Mouse (Mus musculus): ENCODE results near the gene Tmeff2. TPM values are rescaled to one million over a fixed set of nuclear protein-coding genes. Genes with fewer than 3 reads are reported as not detected.

The Tmeff2 gene
- polyA plus RNA-seq, 1 experiment from 2014 or later, result 7.0 TPM

DNA sequence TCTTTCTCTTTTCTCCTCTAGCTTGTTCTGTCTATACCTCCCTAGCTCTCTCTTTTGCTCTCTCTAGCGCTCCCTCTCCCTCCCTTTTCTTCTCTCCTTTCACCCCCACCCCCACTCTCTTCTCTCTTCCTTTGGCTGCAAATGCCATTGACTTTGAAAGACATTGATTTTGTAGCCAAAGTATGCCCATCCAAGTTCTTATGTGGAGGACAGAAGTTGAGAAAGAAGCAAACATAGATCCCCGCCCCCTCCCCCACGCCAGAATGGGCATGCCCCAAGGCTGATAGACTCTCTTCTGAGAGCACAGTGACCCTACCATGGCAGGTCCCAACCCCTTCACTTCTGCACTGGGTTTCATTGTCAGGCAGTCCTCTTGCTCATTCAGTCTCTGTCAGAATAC is 28.3 kb downstream of the Tmeff2 start:
- H3K27me3 ChIP-seq (ENCODE audit: control insufficient read depth, insufficient read depth, low read length), result peaks cover 22% of the 10 kb centered on the region
- 9% methylated on average over 3 of the region's 3 CpGs for WGBS

DNA sequence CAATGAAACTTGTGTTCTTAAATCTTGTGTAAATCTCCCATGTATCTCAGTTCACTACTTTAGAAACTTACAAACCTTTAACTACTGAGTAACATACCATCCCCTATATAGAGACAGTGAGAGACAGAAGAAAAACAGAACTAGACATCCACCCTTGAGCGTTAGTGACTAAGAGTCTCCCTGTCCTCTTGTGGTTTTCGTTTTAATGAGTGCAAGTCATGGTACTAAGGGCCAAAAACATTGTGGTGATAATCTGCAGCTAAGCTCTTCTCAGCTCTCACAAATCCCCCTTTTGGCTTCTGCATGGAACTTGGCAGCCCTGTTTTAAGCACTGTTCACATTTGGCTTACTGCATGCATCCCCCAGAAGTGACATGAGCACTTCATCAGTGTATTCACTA is 34.6 kb downstream of the Tmeff2 start:
- DNase-seq (ENCODE audit: low spot score, missing footprints) (no peak), ATAC-seq (ENCODE audit: low FRiP score) (no peak)
- no peaks in the 10 kb centered on the region for H3K9me3 ChIP-seq (ENCODE audit: control insufficient read depth, low read length)
- H3K4me3 ChIP-seq (ENCODE audit: low read depth, low read length), result no peak overlapping the region
- no peak overlapping the region for H3K9ac ChIP-seq (ENCODE audit: low read length)
- no peaks in the 10 kb centered on the region for H3K4me1 ChIP-seq (ENCODE audit: control insufficient read depth, insufficient read depth, low read length)
- no peaks in the 10 kb centered on the region for H3K36me3 ChIP-seq (ENCODE audit: control insufficient read depth, insufficient read depth, low read length)
- H3K27ac ChIP-seq (ENCODE audit: low read depth, low read length), result no peak overlapping the region
- H3K4me2 ChIP-seq, result no peak overlapping the region
- H3K27me3 ChIP-seq (ENCODE audit: control insufficient read depth, insufficient read depth, low read length), result no peaks in the 10 kb centered on the region
- 64% methylated on average over 2 of the region's 2 CpGs for WGBS

More for the DNA sequence above, 28.3 kb downstream of the Tmeff2 start:
- Histone ChIP-seq H3K27ac (ENCODE audit: low read depth, low read length) (no peak overlapping the region), H3K9ac (ENCODE audit: low read length) (no peak overlapping the region), H3K4me1 (ENCODE audit: control insufficient read depth, insufficient read depth, low read length) (peaks cover 4% of the 10 kb centered on the region; the same call in 1 of the 2 replicates), H3K9me3 (ENCODE audit: control insufficient read depth, low read length) (no peaks in the 10 kb centered on the region), H3K4me3 (ENCODE audit: low read depth, low read length) (0 out of 2 replicates have a peak overlapping the region, but pooled peaks have one; percentile 7), H3K4me2 (peak overlapping the region; percentile 30), H3K36me3 (ENCODE audit: control insufficient read depth, insufficient read depth, low read length) (no peaks in the 10 kb centered on the region)
- peak; percentile 82 for DNase-seq (ENCODE audit: low spot score, missing footprints)
- no peak for ATAC-seq (ENCODE audit: low FRiP score)

DNA sequence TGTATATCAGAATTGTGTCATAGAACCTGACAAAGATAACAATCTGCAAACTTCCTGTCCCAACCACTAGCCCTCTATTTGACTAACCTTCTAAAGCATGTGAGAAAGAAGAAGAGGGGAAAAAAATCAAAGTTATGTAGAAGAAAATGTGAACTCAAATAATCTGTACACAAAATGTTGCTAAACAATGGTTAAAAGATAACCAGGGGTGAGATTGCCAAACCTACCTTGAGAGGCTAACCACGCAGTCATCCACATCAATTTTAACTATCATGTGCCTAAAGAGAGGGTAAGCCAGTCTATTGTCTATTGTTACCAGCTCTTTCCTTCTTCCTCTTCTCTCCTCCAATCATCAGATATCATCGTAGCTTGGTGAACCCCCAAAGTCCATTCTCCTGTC is 35.0 kb downstream of the Tmeff2 start:
- Histone ChIP-seq H3K4me1 (ENCODE audit: control insufficient read depth, insufficient read depth, low read length) (no peaks in the 10 kb centered on the region), H3K4me2 (no peak overlapping the region), H3K36me3 (ENCODE audit: control insufficient read depth, insufficient read depth, low read length) (no peaks in the 10 kb centered on the region), H3K27me3 (ENCODE audit: control insufficient read depth, insufficient read depth, low read length) (no peaks in the 10 kb centered on the region), H3K4me3 (ENCODE audit: low read depth, low read length) (no peak overlapping the region), H3K9ac (ENCODE audit: low read length) (no peak overlapping the region), H3K27ac (ENCODE audit: low read depth, low read length) (no peak overlapping the region), H3K9me3 (ENCODE audit: control insufficient read depth, low read length) (no peaks in the 10 kb centered on the region)
- ATAC-seq (ENCODE audit: low FRiP score) (no peak), DNase-seq (ENCODE audit: low spot score, missing footprints) (no peak)
- 82% methylated on average over 2 of the region's 2 CpGs for whole genome bisulfite sequencing

DNA sequence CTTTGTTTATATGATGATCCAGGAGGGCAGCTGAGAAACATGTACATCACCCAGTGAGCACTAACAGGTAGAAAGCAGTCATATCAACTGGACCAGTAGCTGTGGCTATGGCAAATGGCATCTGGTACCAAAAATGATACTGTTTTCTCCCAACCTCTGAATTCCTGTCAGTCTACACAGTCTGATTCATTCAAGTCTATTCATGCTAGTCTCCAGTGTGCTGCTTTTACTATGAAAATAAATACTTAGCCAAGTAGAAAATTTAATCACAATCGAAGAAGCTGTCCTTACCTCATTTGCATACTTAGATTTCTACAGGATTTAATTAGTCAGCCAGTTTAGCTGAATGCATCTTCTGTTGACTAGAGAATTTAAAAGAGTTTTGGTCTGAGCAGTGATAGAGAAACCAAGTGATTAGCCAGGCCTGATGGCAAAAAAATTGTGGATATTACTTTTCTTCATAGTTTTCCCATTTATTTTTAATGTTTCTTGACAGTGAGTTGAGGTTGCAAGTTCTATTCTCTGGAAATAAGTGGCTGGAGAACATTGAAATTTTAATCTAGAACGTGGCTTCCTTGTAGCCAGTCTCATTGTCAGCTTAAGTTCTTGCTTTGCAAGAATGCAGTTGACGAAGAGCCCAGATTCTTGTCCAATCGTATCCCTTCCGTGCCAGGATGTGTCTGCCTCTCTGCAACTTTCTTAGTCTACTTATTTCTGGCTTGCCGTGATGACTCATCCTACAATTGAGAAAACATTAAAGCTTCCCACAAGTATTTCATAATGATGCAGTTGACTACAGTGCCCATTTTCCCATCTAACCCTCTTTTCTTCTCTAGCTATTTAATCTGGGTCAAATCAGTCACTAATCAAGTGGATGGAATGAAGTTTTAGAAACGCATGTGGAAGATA is 39.9 kb downstream of the Tmeff2 start:
- 84% methylated on average over 7 of the region's 7 CpGs for WGBS
- ATAC-seq (ENCODE audit: low FRiP score), result no peak

DNA sequence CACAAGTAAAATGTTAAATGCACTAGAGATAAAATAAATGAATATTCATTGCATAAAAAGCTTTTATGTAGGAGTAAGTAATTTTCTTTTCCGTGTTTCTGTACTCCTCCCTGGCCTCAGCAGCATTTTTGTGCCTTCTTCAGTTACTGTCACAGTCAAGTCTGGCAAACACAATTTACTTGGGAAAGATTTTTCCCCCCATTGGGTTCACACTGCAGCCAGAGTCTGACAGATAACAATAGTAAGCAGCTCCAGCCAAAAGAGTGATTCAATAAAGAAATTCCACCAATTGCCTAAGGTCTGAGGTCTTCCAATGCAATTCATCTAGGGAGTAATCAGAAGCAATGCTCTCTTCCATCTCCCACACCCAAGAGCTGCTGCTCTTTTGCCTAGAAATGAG is 48.1 kb downstream of the Tmeff2 start:
- Histone ChIP-seq H3K9me3 (ENCODE audit: control insufficient read depth, low read length) (no peaks in the 10 kb centered on the region), H3K4me3 (ENCODE audit: low read depth, low read length) (no peak overlapping the region), H3K4me2 (no peak overlapping the region), H3K4me1 (ENCODE audit: control insufficient read depth, insufficient read depth, low read length) (no peaks in the 10 kb centered on the region), H3K27ac (ENCODE audit: low read depth, low read length) (no peak overlapping the region), H3K36me3 (ENCODE audit: control insufficient read depth, insufficient read depth, low read length) (no peaks in the 10 kb centered on the region), H3K27me3 (ENCODE audit: control insufficient read depth, insufficient read depth, low read length) (no peaks in the 10 kb centered on the region), H3K9ac (ENCODE audit: low read length) (no peak overlapping the region)
- ATAC-seq (ENCODE audit: low FRiP score), result no peak
- 64% methylated on average over 1 of the region's 1 CpGs for WGBS
- no peak for DNase-seq (ENCODE audit: low spot score, missing footprints)

More for the DNA sequence above, 39.9 kb downstream of the Tmeff2 start:
- no peak overlapping the region for H3K9ac ChIP-seq (ENCODE audit: low read length)
- no peak overlapping the region for H3K27ac ChIP-seq (ENCODE audit: low read depth, low read length)
- H3K4me1 ChIP-seq (ENCODE audit: control insufficient read depth, insufficient read depth, low read length), result no peaks in the 10 kb centered on the region
- H3K4me2 ChIP-seq, result no peak overlapping the region
- H3K4me3 ChIP-seq (ENCODE audit: low read depth, low read length), result no peak overlapping the region
- no peak for DNase-seq (ENCODE audit: low spot score, missing footprints)
- H3K9me3 ChIP-seq (ENCODE audit: control insufficient read depth, low read length), result no peaks in the 10 kb centered on the region
- H3K27me3 ChIP-seq (ENCODE audit: control insufficient read depth, insufficient read depth, low read length), result no peaks in the 10 kb centered on the region
- no peaks in the 10 kb centered on the region for H3K36me3 ChIP-seq (ENCODE audit: control insufficient read depth, insufficient read depth, low read length)

DNA sequence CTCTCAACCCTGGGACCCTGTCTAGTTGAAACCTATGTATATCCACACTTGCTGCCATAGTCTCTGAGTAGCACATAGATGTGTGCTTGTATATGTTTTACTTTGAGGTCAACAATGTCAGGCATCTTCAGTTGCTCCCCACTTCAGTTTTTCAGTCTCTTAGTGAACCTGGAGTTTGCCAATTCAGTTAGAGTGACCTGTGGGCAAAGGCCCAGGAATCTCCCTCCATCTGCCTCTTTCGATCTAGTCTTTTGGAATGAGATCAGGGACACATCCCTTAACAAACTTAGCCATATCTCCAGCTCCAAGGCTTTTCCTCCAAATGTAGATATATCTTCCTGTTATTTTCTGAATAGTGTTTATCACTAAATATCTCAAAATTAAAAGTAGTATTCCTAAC is 58.4 kb downstream of the Tmeff2 start:
- H3K4me2 ChIP-seq, result no peak overlapping the region
- H3K9me3 ChIP-seq (ENCODE audit: control insufficient read depth, low read length), result no peaks in the 10 kb centered on the region
- H3K9ac ChIP-seq (ENCODE audit: low read length), result no peak overlapping the region
- no peak for DNase-seq (ENCODE audit: low spot score, missing footprints)
- no peaks in the 10 kb centered on the region for H3K27me3 ChIP-seq (ENCODE audit: control insufficient read depth, insufficient read depth, low read length)
- no peak for ATAC-seq (ENCODE audit: low FRiP score)
- WGBS, result 95% methylated on average over 1 of the region's 1 CpGs
- H3K27ac ChIP-seq (ENCODE audit: low read depth, low read length), result no peak overlapping the region
- no peaks in the 10 kb centered on the region for H3K4me1 ChIP-seq (ENCODE audit: control insufficient read depth, insufficient read depth, low read length)
- no peaks in the 10 kb centered on the region for H3K36me3 ChIP-seq (ENCODE audit: control insufficient read depth, insufficient read depth, low read length)
- H3K4me3 ChIP-seq (ENCODE audit: low read depth, low read length), result no peak overlapping the region

DNA sequence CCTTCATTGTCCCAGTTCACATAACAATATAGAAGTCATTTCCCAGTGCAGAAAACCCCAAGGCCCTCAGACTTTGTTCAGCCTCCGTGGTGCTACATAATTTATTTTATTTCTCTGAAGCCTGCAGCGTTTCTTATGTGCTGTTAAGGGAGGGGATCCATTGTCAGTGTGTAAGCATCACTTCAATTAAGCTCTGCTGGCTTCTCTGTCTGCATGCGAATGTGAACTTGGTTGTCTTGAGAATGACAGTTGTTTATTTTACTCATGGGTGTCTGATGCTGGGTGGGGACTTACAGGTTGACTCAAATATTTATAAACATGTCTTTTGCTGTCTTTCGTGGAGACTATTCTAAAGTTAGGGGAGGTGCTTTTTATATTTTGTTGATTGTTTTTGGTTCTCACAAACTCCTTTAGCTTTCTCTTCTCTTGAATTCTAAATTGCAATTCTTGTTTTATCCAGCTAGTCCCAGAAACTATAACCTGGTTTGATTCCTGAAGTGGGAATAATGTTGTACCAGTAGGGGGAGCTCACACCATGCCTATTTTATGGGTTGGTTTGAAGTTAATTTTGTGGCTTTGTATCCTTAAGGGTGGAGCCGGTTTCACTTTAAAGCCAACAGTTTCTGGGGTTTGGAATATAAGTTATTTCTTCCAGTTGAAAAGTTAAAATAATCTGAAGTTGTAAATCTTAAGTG is 61.7 kb downstream of the Tmeff2 start:
- ATAC-seq (ENCODE audit: low FRiP score) (0 out of 2 replicates have a peak, but pooled peaks have one; percentile 27), DNase-seq (ENCODE audit: low spot score, missing footprints) (peak; percentile 91)
- Histone ChIP-seq H3K27ac (ENCODE audit: low read depth, low read length) (no peak overlapping the region), H3K9me3 (ENCODE audit: control insufficient read depth, low read length) (no peaks in the 10 kb centered on the region), H3K4me3 (ENCODE audit: low read depth, low read length) (no peak overlapping the region), H3K36me3 (ENCODE audit: control insufficient read depth, insufficient read depth, low read length) (no peaks in the 10 kb centered on the region), H3K9ac (ENCODE audit: low read length) (no peak overlapping the region), H3K4me2 (no peak overlapping the region), H3K4me1 (ENCODE audit: control insufficient read depth, insufficient read depth, low read length) (no peaks in the 10 kb centered on the region), H3K27me3 (ENCODE audit: control insufficient read depth, insufficient read depth, low read length) (no peaks in the 10 kb centered on the region)
- WGBS, result 57% methylated on average over 5 of the region's 5 CpGs

DNA sequence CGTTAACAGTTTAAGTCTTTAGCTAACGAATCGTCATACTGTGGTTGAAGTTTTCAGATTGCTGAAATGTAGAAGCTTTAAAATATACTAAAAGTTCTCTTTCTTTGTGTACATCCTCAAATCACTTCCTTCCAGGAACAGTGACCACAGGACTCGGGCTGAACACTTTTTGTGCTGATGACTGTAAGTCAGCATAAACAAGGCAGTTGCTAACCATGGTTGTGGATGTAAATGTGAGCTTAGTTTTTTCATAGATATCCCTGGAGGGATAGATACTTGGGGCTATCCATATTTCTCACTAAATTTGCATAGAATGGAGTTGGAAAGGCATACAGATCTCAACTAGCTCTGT is 62.2 kb downstream of the Tmeff2 start:
- 68% methylated on average over 4 of the region's 4 CpGs for WGBS
- H3K36me3 ChIP-seq (ENCODE audit: control insufficient read depth, insufficient read depth, low read length), result no peaks in the 10 kb centered on the region

DNA sequence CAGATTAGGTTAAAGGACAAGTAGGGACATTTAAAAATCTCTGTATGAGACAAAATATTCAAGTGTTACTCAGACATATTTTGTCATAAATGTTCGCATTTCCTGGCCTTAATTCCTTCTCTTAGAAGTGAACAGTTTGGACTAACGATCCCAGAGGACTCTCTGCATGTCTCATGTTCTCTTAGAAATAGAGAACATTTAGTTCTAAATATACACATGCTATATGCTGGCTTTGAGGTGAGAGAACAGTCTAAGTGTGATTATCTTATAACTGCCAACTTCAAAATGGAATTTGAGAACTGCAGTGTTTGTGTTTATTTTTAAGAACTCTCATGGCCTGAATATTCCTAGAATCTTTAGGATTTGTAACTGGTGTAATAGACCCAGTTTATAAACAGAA is 69.2 kb downstream of the Tmeff2 start:
- H3K27me3 ChIP-seq (ENCODE audit: control insufficient read depth, insufficient read depth, low read length), result no peaks in the 10 kb centered on the region
- no peak overlapping the region for H3K9ac ChIP-seq (ENCODE audit: low read length)
- no peaks in the 10 kb centered on the region for H3K4me1 ChIP-seq (ENCODE audit: control insufficient read depth, insufficient read depth, low read length)
- no peaks in the 10 kb centered on the region for H3K36me3 ChIP-seq (ENCODE audit: control insufficient read depth, insufficient read depth, low read length)
- DNase-seq (ENCODE audit: low spot score, missing footprints) (no peak), ATAC-seq (ENCODE audit: low FRiP score) (no peak)
- H3K4me3 ChIP-seq (ENCODE audit: low read depth, low read length), result no peak overlapping the region
- no peak overlapping the region for H3K27ac ChIP-seq (ENCODE audit: low read depth, low read length)
- 90% methylated on average over 2 of the region's 2 CpGs for WGBS
- no peaks in the 10 kb centered on the region for H3K9me3 ChIP-seq (ENCODE audit: control insufficient read depth, low read length)
- no peak overlapping the region for H3K4me2 ChIP-seq

More for the DNA sequence above, 62.2 kb downstream of the Tmeff2 start:
- Histone ChIP-seq H3K9ac (ENCODE audit: low read length) (no peak overlapping the region), H3K27ac (ENCODE audit: low read depth, low read length) (no peak overlapping the region), H3K4me1 (ENCODE audit: control insufficient read depth, insufficient read depth, low read length) (no peaks in the 10 kb centered on the region), H3K27me3 (ENCODE audit: control insufficient read depth, insufficient read depth, low read length) (no peaks in the 10 kb centered on the region), H3K9me3 (ENCODE audit: control insufficient read depth, low read length) (no peaks in the 10 kb centered on the region), H3K4me2 (no peak overlapping the region), H3K4me3 (ENCODE audit: low read depth, low read length) (no peak overlapping the region)
- DNase-seq (ENCODE audit: low spot score, missing footprints) (no peak), ATAC-seq (ENCODE audit: low FRiP score) (no peak)
